Mouse (Mus musculus) left cerebral cortex, adult 8-10 months (tissue): ENCODE data around the gene Igfn1. TPM values are rescaled to one million over a fixed set of nuclear protein-coding genes. Genes with fewer than 3 reads are reported as not detected.

Experiments
- DNase-seq, 2 experiments: peaks; one replicate each; pipeline ENCODE4 v3.0.0; 2022; ENCODE audit warnings: low spot score in 2 of 2
- total RNA-seq, 4 experiments: library from RNA; stranded (reverse); gene quantifications; 2 replicates each; pipeline ENCODE4 v1.2.4; 2022

Gene Igfn1
- total RNA-seq, 4 experiments from 2014 or later, result 14.0 to 17.5 (median 14.3) TPM

DNA sequence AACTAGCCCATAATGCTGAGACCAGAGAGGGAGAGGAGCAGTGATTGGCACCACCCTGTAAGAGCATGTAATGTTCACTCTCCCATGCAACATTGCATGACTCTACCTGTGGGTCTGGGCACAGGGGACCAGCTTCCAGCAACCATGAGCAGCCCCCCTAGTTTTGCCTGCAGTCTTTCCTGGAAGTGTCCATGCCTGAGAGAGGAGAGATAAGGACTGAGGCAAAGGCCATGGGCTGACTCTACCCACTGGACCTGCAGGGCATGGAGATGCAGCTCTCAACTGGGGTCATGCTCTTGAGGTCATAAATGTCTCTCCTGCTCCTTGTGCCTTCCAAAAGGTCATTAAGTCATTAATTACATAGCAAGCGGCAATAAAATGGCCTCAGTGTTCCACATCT lies 70.1 kb downstream of the Igfn1 start:
- DNase-seq, result no peak

GRCm38 (mm10) chr1:135933704-135934293 lies 72.3 kb downstream of the Igfn1 start:
- DNase-seq, result no peak

- DNase-seq, result no peak
Observed at GRCm38 (mm10) chr1:135929876-135930275, 76.3 kb downstream of the Igfn1 start.

DNA sequence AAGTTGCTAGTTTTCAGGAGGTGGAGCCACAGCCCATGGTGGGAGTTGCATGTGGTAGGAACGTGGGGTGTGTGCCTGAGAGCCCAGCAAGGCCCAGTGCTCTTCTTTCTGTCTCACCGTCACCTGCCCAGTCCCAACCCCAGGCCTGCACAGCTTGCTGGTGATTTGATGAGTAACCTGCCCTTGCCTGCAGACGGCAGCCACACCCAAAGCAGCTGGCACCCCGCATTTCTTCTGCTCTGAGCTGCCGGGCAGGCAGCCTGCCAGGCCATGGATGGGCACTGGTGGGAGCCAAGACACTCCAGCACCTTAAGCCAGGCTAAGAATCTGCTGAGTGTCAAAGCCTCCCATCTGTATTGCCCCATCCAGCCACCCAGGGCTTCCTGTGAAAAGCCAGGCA lies 80.3 kb downstream of the Igfn1 start:
- DNase-seq, result no peak

GRCm38 (mm10) chr1:135924377-135924994 lies 81.7 kb downstream of the Igfn1 start:
- DNase-seq, result no peak

DNA sequence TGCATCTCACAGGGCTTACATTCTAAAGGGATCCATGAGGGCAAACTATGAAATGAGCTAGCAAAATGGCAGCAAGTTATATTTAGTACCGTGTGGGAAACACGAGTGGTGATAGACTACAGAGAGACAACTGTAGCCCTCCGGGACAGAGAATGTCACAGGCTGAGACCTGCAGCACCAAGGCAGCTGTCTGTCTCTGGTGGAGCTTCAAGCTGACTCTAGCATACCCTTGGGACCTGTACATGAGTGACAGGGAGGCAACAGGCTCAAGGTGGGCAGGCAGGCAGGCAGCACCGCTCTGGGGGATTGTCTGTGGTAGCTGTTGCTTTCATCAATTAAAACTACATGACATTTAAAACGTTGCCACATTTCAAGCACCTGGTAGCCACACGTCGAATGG lies 82.9 kb downstream of the Igfn1 start:
- DNase-seq, result no peak

- no peak for DNase-seq
Observed at GRCm38 (mm10) chr1:135918644-135919407, 87.3 kb downstream of the Igfn1 start, which contains the start of gene Pkp1. TSS of gene Pkp1 (minus strand) at chr1:135919207.

DNA sequence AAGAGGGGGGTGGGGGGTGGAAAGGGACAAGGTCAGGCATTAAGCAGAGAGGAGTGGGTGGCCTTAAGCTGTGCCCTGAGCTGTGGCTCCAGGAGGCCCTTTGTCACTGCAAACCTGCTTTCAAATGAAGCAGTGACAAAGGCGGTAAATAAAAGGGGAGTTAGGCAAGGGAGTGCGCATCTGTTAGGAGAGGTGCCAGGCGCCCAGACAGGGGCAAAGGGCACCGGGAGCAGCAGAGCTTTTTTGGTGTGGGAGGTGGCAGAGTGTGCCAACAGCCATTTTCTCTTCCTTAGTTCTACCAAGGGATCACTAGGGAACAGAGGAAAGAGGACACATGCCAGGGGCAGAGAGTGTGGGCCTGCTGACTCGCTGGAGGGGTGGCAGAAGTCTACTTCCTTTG lies 88.9 kb downstream of the Igfn1 start:
- no peak for DNase-seq

- no peak for DNase-seq
Observed at GRCm38 (mm10) chr1:135916486-135917058, 89.6 kb downstream of the Igfn1 start.

GRCm38 (mm10) chr1:135913657-135914056 lies 92.5 kb downstream of the Igfn1 start:
- DNase-seq, result no peak

DNA sequence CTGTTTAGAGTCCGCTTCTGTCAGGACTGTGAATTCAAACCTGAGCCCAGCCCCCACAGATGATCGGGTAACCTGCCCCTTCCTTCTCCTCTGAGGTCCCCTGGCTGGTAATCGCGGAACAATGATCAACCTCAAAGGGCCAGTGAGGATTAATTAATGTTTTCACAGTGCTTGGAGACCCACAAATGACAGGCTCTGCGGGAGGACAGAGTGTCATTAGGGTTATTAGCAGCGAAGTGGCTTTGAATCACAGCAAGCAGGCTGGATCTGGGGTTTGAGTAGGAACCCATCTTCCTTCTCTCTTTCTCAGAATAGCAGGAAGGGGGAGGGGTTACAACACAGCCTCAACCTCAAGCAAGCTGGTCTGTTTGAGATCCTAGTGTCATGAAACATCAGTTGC lies 96.8 kb downstream of the Igfn1 start:
- DNase-seq, result no peak

- DNase-seq, result no peak
Observed at GRCm38 (mm10) chr1:135906736-135907135, 99.4 kb downstream of the Igfn1 start.

Other genes starting within 250 kb of the Igfn1 start
- 10 to 100 TPM; 20.7 to 22.0 (median 21.7) TPM for gene Phlda3, start 240.2 kb downstream of the Igfn1 start, total RNA-seq
- 1 to 10 TPM; 3.7 to 7.8 (median 4.2) TPM for gene Tnni1, start 226.9 kb downstream of the Igfn1 start, total RNA-seq
- gene Lad1, start 187.7 kb downstream of the Igfn1 start, total RNA-seq, result 1 to 10 TPM in 2 of 4 experiments, under 1 TPM in 2; 0.68 to 1.2 (median 1.1) TPM
- gene Tnnt2, start 170.0 kb downstream of the Igfn1 start, total RNA-seq, result 10 to 100 TPM; 11.8 to 18.8 (median 13.4) TPM
- gene Pkp1, start 87.1 kb downstream of the Igfn1 start, total RNA-seq, result under 1 TPM; 0.17 to 0.36 (median 0.20) TPM
- gene Tmem9, start 1.8 kb upstream of the Igfn1 start, total RNA-seq, result 10 to 100 TPM; 56.1 to 74.4 (median 67.6) TPM
- gene Ascl5, start 44.5 kb upstream of the Igfn1 start, total RNA-seq, result 1 to 10 TPM; 1.2 to 2.5 (median 2.1) TPM
- 1 to 10 TPM in 3 of 4 experiments, under 1 TPM in 1; 0.83 to 1.6 (median 1.4) TPM for gene Cacna1s, start 46.4 kb upstream of the Igfn1 start, total RNA-seq
- gene Kif21b, start 125.0 kb upstream of the Igfn1 start, total RNA-seq, result 10 to 100 TPM; 49.0 to 57.8 (median 53.5) TPM
- gene Mroh3, start 206.5 kb upstream of the Igfn1 start, total RNA-seq, result 1 to 10 TPM in 1 of 4 experiments, under 1 TPM in 3; 0.37 to 1.2 (median 0.56) TPM
- gene Inava, start 227.9 kb upstream of the Igfn1 start, total RNA-seq, result 1 to 10 TPM; 1.2 to 2.7 (median 1.5) TPM